Mouse (Mus musculus): ENCODE measurements around the gene Gm3646. TPM values are rescaled to one million over a fixed set of nuclear protein-coding genes. Genes with fewer than 3 reads are reported as not detected.

Gene Gm3646
- polyA plus RNA-seq, 1 experiment from 2014 or later, result not detected

GRCm38 (mm10) chr1:39758244-39758643 lies 46.9 kb downstream of the Gm3646 start:
- Histone ChIP-seq H3K4me3 (ENCODE audit: low read depth, low read length) (no peak overlapping the region), H3K36me3 (ENCODE audit: control insufficient read depth, insufficient read depth, low read length) (no peaks in the 10 kb centered on the region), H3K27me3 (ENCODE audit: control insufficient read depth, insufficient read depth, low read length) (no peaks in the 10 kb centered on the region), H3K4me1 (ENCODE audit: control insufficient read depth, insufficient read depth, low read length) (peaks cover 7% of the 10 kb centered on the region), H3K9ac (ENCODE audit: low read length) (no peak overlapping the region), H3K27ac (ENCODE audit: low read depth, low read length) (no peak overlapping the region), H3K4me2 (no peak overlapping the region), H3K9me3 (ENCODE audit: control insufficient read depth, low read length) (no peaks in the 10 kb centered on the region)
- 76% methylated on average over 9 of the region's 9 CpGs for WGBS
- no peak for ATAC-seq (ENCODE audit: low FRiP score)
- DNase-seq (ENCODE audit: low spot score, missing footprints), result no peak

GRCm38 (mm10) chr1:39756952-39757351 lies 48.2 kb downstream of the Gm3646 start:
- H3K36me3 ChIP-seq (ENCODE audit: control insufficient read depth, insufficient read depth, low read length), result no peaks in the 10 kb centered on the region
- DNase-seq (ENCODE audit: low spot score, missing footprints) (no peak), ATAC-seq (ENCODE audit: low FRiP score) (no peak)
- no peak overlapping the region for H3K9ac ChIP-seq (ENCODE audit: low read length)
- peaks cover 7% of the 10 kb centered on the region for H3K4me1 ChIP-seq (ENCODE audit: control insufficient read depth, insufficient read depth, low read length)
- no peak overlapping the region for H3K27ac ChIP-seq (ENCODE audit: low read depth, low read length)
- H3K4me2 ChIP-seq, result no peak overlapping the region
- no peak overlapping the region for H3K4me3 ChIP-seq (ENCODE audit: low read depth, low read length)
- WGBS, result 85% methylated on average over 11 of the region's 11 CpGs
- H3K9me3 ChIP-seq (ENCODE audit: control insufficient read depth, low read length), result no peaks in the 10 kb centered on the region
- no peaks in the 10 kb centered on the region for H3K27me3 ChIP-seq (ENCODE audit: control insufficient read depth, insufficient read depth, low read length)

- 85% methylated on average over 13 of the region's 13 CpGs for WGBS
- no peak for ATAC-seq (ENCODE audit: low FRiP score)
Observed at GRCm38 (mm10) chr1:39754224-39754957, 50.7 kb downstream of the Gm3646 start.

More at GRCm38 (mm10) chr1:39754224-39754957, 50.7 kb downstream of the Gm3646 start:
- Histone ChIP-seq H3K9ac (ENCODE audit: low read length) (no peak overlapping the region), H3K9me3 (ENCODE audit: control insufficient read depth, low read length) (no peaks in the 10 kb centered on the region), H3K4me2 (no peak overlapping the region), H3K36me3 (ENCODE audit: control insufficient read depth, insufficient read depth, low read length) (no peaks in the 10 kb centered on the region), H3K4me3 (ENCODE audit: low read depth, low read length) (no peak overlapping the region), H3K4me1 (ENCODE audit: control insufficient read depth, insufficient read depth, low read length) (peaks cover 6% of the 10 kb centered on the region), H3K27ac (ENCODE audit: low read depth, low read length) (no peak overlapping the region), H3K27me3 (ENCODE audit: control insufficient read depth, insufficient read depth, low read length) (no peaks in the 10 kb centered on the region)
- no peak for DNase-seq (ENCODE audit: low spot score, missing footprints)

Other genes starting within 250 kb of the Gm3646 start
- 22.0 and 22.6 TPM in 2 replicates for gene Rnf149, start 227.9 kb downstream of the Gm3646 start, polyA plus RNA-seq (2014; fragmentation: Nextera tagmentation; extraction: Ambion mirVana)
- 0.41 and 0.82 TPM in 2 replicates for gene Creg2, start 153.9 kb downstream of the Gm3646 start, polyA plus RNA-seq (2014; fragmentation: Nextera tagmentation; extraction: Ambion mirVana)
- gene Rfx8, start 84.3 kb downstream of the Gm3646 start, polyA plus RNA-seq (2014; fragmentation: Nextera tagmentation; extraction: Ambion mirVana), result 0.15 and 0.39 TPM in 2 replicates
- gene Map4k4, start 95.6 kb upstream of the Gm3646 start, polyA plus RNA-seq (2014; fragmentation: Nextera tagmentation; extraction: Ambion mirVana), result 30.7 and 33.7 TPM in 2 replicates